Mouse (Mus musculus) kidney, postnatal 10 days (tissue): ENCODE measurements at regions not wholly inside any gene's neighbourhood (a gene's known extent, or its start where the extent isn't known, plus 50 kb on each side); places are given as distances from the start of the nearest gene placed in this dataset.

Experiments used
- DNase-seq: peaks from one replicate; pipeline ENCODE4 v3.0.0; 2021; ENCODE audit warnings: mixed read lengths

DNA sequence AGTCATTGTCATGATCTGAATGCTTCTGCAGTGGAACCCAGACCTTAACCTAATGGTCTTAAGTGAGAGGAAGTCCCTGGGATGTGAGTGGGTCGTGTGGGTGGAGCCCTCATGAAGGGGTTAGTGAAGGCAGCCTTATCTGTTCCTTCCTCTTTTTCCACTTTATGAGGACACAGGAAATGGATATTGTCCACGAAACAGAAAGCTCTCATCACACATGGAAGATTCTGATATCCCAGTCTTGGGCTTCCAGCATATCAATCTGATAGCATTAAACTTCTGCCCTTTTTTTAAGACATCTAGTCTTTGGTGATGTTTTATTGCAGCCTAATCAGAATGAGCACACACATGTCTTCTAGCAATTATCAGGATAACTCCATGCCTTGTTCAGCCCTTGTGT lies 164.0 kb downstream of the Mex3b start:
- DNase-seq: no peak

DNA sequence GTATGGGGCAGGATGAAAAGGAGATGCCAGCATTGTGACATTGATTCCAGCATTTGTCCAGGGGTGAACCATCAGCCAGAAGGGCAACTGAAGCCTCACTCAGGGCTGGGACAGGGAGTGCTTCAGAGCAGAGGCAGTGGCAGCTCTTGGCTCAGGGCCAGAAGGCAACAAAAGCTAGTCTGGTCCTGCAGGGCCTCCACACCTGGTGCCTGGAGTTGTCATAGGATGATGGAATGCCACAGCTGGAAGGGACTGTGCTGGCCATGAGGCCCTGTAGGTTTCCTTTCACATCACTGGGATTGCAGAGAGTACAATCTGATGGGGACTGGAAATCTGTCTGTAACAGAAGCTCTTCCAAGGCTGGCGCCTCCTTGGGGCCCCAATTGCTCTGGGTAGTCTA lies 164.9 kb downstream of the Mex3b start:
- peak; percentile 33 for DNase-seq

DNA sequence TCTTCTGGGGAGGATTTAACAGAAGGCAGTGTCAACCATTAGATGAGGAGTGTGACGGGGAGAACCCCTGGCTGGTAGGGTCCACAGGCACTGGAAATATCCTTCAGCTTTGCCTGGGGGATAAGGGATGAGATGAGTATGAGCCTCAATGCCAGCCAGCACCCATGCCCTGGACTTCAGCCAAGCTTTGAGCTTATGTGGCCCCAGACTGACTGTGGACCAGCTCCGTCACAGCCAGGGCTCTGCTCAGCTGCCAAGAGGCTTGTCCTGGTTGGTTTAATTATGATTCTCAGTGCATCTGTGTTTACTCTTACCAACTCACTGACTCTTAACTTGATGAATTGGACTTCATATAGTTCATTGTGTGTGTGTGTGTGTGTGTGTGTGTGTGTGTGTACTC lies 165.8 kb downstream of the Mex3b start:
- DNase-seq: no peak

DNA sequence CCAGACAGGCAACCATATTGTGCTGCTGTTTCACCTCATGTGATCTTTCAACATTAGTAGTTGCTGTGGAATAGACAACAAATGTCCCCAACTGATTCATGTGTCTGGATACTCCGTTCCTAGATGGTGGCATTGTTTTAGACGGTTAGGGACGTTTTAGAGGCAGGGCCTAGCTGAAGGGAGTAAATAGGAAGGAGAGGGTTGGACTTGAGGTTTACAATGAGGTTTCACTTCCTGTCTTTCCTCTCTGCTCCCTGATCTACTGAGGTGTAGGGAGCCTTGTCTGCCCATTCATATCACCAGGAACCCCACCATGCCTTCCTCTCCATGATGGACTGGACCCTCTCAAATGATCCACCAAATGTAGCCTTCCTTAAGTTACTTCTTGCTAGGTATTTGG lies 168.1 kb downstream of the Mex3b start:
- no peak for DNase-seq

DNA sequence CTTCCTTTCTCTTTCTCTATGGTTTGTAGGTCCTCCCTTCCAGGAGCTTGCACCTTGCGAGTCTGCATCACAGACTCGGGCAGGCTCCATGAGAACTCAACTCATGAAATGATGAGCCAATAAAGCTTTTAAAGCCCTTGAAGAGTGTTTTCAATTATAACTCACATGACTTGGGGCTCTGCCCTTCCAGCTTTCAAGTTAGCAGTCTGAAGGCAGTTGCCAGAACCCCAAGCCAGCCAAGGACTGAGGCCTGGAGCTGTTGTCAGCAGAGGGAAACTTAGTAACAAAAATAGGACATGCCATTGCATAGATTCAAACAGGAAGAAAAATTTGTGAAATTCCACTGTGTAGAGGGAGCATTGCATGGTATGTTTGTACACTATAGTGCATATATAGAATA lies 169.3 kb downstream of the Mex3b start:
- peak; percentile 21 for DNase-seq

DNA sequence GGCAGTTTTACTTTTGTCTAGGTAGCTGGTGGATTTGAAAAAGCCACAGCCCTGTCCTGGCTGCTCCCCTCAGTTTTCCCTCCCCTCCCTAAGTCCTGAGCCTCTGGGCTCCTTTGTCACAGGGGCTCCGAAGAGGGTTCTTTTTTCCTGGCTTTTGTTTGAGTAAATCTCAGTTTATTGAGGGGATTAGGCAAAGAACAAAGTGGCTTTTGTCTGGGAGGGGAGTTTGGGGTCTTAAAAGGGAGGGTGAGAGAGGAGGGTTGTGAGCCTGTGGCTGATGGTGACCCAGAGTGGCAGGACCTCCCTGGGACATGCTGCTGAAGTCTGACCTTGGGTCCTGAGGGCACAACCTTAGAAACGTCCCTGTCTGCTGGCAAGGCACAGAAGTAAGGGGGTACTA lies 170.0 kb downstream of the Mex3b start:
- DNase-seq: no peak

DNA sequence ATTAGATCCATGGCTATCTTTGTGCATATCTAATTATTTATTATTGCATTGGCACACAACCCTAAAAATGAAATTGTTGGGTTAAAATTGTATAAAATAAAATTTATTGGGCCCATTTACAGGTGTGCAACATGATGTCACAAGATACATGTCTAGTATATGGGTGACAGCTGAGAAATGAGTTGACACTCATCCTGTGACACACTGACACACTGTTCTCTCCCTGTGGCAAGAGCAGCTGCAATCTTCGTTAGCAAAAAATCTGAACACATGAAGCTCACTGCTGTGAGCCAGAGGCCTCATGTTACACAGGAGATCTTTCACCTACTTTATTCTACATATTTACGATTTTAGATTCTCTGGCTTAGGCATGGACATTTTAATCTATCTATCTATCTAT lies 170.6 kb downstream of the Mex3b start:
- no peak for DNase-seq

DNA sequence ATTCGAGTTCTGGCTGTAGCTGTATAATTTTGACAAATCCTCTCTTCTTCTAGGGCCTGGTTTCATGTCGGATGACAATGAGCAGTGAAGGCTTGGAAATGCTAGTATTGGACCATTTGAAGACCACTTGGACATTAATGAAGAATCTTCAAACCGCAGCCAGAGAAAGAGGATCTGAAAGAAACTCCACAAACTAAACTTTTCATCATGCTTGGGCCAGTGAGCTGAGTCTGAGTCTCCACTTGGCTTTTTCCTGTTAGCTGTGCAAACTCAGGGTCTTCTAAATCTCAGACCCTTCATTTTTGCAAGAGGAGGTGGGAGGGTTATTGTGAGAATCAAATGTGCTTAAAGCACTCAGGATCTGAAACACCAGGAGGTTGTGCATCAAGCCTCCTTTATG lies 176.6 kb downstream of the Mex3b start:
- DNase-seq: no peak

DNA sequence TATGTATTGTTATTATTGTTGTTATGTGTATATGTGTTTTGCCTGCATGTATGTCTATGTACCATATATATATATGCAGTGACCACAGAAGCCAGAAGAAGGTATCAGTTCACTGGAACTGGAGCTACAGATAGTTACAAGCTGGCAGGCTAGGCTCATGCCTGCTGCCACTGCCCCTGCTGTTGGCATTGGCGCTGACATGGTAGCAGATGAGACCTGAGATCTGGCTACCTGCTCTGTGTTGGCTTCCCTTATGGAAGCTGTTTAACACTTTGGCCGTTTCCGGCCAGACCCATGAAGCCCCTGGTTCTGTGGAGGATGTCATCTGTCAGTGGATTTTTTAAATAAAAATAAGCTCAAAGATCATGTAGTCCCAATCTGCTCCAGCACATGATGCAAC lies 178.1 kb downstream of the Mex3b start:
- no peak for DNase-seq

DNA sequence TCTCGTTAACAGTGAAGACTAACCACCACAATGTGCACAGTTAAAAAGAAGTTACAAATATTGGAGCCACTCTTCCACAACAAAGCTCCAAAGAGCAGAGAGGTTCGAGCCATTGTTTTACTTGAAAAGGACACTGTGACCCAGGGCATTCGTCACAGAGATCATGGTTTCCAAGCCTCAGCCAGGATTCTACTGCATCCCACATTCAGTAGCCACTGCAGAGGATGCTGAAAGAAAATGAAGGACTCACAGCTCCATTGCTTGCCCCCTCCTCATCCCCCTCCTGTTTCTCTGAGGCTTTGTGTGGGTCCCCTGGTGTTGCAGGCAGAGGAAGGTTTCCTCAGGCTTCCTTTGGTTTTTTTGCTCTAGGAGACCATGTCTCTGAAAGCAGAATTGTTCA lies 182.9 kb downstream of the Mex3b start:
- no peak for DNase-seq

DNA sequence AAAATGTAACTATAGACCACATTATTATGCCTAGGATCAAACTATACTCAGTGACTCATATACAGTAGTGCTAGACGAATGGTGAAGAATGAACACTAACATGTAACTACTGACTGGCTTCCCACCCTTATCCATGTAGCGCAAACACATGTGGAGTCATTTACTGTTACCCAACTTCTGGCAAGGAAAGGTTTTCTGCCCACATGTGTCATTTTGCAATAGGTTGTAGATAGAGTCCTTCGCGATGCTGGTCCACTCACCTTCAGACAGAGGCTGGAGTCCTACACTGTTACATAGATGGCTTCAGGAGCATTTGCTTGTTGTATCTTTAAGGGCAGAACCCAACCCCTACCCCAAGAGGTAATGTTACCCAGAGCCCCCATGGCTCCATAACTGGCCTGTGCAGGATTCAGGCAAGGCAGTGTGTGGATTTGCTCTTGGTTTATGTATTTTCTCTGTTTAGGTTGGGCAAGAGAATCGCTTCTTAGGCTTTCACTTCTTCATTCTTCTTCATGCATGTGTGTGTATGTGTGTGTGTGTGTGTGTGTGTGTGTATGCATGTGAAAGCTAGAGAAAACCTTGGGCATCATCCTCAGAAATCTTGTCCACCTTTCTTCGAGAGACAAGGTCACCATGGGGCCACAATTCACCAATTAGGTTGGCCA lies 183.8 kb downstream of the Mex3b start:
- DNase-seq: no peak

DNA sequence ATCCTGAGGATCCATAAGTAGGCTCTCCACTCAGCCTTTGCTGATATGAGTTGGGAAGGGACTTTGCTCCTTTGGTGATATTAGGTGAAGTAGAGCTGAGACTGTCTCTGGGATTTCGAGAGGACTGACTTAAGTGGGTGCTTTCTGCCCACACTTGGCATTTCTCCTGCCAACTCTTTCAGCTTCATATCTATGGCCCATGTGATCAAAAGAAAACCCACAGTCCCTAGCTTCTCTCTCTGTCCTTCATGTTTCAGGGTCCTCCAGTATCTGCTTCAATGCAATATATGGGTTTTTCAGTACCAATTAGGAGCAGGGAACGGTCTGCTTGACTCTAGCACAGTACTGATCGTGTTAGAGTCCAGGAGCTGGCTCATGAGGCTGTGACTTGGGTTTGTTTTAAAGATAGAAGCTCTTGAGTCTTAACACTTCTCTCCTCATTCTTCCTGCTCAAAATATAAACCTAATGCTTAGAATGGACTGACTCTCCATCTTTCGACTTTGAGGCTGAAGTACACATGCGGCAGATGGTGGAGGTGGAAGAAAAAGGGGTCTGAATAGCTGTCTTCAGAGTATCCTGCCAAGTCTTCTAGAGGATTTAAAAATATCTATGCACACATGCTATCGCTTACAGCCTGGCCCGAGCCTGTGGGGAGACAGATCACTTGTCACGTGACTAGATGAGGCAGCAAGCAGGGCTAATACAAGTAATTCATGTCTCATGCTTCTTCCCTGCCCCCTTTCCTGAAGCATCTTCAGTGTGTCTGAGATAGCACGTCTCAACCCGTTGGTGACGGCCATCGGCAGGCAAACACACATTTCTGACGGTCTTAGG lies 189.2 kb downstream of the Mex3b start:
- no peak for DNase-seq

DNA sequence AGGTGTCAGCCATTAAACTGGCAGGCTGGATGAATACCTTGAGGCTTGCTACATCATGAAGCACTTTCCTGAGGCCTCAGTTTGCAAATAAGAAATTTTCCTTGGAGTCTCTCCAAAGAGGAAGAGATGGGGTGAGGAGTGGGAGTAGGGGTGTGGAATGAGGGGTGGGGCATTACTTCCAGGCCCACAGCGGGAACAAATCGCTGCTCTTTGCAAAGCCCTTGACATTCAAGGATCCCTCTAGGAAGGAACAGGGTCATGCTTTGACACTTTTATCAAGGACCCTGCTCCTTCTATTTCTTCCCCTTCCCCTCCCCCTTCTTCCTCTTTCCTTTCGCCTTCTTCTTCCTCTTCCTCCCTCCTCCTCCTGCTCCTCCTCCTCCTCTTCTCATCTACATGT lies 193.2 kb downstream of the Mex3b start:
- no peak for DNase-seq

DNA sequence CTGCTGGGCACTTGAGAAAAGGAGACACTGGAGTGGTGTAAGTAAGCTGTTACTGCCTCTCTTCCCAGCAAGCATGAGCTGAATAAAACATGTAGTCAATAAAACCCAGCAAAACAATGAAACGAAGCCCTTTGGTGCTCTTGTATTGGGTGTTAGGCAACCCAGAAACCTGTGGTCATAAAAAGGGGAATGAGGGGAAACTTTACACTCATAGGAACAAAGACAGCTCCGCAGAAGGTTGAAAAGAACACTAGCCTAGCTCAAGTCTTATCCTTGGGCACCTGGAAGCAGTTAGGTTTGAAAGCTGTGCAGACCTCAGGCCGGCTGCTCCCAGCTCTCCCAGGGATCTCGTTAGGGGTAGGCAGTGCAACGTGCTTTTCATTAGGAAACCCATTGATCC lies 193.6 kb downstream of the Mex3b start:
- DNase-seq: no peak

DNA sequence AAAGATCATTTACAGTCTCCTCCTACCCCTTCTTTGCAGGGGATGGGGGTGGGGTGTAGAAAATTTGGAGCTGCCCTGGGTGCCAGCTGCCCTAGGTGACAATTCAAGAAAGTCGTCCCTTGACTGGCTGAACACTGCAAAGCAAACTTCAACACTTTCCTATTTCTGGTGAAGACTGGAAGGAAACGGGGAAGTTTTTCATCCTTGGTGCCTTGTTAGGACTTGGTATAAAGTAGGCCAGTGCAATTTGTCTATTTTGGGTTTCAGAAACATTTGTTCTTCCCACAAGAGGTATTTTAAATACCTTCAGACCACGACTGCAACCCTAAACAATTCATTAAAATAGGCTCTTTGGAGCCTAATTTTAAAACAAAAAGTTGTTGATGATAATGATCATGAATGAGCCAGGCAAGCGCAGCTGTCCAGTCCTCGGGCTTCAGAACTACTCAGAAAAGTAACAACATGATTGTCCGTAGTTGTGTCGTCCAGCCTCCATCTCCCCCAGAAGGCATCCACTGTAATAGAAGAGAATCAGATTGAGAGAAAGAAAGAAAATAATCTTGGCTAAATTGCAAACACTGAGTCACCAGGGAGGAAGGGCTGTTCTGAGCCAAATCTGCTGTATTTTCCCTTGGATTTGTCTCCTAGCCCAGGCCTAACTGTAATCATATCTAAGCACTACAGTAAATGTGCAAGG lies 194.2 kb downstream of the Mex3b start:
- DNase-seq: no peak

DNA sequence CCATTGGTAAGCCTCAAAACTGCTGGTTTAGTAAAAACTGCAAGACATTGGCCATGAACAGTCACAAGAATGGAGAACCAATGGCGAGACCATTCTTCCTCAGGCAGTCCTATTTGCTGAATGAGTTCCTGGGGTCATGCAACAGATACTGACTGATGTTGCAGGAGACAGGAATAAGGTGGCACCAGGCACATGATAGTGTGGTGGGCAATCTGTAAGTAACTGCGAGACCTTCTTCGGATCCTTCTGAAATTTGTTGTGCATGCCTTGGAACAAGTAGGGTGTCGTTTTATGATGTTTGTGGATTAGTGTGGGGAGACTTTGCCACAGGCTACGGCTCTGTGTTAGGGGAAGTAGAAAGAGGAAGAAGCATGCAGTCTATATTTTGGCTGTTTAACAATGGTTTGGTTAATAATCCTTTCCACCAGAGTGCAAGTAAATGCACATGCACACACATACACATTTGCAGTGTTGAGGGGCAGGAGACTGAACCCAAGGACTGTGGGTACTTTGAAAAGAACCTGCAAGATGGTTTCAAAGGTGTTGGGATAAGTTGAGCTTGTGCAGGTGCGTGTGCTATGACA lies 194.9 kb downstream of the Mex3b start:
- no peak for DNase-seq

DNA sequence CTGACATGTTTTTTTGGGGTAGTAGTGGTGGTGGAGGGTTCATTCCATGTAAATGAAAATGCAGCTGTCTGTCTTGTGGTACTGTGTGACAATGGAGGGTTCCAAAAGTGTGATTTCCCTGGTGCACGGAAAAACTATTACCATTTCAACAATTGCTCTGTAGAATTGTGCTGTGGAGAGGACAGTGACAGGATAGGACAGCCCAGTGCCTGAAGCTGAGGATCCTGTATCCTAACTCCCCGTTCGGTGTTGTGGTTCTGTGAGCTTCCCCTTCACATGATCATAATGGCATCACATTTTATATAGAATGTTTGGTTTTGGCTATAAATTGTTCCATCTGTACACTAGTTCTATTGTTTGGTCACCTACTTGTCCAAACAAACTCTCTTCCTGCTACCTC lies 196.4 kb downstream of the Mex3b start:
- DNase-seq: no peak

DNA sequence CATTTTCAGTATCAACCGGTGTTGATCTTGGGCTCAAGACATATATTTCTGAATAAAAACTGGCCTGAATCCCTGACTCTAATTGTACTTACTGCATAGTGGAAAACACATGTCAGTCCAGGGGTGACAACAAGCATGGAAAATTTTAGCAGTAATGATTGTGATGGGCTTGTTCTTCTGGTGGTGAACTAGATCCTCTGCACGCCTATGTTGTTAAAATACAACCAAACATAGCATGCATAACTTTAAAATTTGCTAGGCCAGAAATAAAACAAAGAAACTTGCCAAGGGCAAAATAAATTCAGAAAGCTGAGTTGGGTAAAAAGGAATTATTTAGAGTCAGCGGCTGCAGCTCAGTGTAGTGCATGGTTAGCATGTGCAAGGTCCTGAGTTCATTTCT lies 198.2 kb downstream of the Mex3b start:
- no peak for DNase-seq

DNA sequence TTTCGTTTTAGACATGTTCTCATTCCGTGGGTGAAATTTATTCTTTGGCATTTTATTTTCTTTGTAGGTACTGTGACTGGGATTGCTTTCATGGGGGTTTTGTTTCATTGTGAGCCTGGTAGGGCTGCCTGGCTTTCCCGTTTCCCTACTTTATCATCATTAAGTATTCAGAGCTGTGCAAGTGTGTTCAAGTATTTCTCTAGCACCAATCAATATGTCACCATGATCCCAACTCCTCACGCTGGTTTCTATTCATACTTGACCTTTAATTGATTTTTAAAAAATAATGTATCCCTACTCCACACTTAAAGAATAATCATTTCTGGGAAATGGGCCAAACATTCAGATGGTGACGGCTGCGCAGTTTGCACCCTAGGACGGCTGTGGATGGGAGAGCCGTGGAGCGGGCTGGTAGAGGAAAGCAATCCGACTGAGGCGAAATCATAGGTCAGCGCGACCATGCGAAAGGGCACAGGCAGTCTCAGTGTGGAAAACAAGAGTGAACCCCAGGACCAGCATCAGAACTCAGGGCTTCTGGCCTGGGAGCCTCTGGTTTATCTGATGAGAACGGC lies 207.4 kb downstream of the Mex3b start:
- DNase-seq: no peak

DNA sequence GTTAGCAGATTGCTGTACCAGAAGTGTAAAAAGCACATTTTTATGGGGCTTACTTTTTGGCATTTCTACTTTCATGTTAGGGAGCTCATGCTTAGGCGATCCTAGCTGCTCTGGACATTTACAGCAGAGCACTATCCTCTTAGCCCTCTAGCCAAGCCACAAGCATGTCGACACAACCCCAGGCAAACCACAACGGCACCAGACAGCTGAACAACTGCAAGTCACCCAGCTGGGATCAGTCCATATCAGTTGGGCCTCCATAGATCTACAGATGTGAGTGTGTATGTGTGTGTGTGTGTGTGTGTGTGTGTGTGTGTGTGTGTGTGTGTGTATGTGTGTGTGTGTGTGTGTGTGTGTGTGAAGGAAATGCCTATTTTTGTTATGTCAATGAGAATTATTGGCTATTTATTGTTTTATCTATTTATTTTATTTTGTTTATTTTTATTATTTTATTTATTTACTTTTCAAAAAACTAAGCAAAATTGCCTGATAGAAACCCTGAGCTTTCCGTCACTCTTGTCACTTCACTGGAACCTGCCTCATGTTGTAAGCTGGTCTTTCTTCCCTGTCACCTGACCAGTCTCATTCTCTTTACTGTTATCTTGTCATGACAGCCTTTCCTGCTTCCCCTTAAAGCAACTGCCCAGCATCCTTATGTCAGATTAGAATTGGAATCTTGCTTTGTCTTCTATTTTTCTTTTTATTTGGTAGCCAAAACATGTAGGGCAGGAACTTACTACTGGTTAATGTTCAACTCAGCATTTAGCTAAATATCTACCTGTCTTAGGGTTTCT lies 208.2 kb downstream of the Mex3b start:
- peak; percentile 19 for DNase-seq

DNA sequence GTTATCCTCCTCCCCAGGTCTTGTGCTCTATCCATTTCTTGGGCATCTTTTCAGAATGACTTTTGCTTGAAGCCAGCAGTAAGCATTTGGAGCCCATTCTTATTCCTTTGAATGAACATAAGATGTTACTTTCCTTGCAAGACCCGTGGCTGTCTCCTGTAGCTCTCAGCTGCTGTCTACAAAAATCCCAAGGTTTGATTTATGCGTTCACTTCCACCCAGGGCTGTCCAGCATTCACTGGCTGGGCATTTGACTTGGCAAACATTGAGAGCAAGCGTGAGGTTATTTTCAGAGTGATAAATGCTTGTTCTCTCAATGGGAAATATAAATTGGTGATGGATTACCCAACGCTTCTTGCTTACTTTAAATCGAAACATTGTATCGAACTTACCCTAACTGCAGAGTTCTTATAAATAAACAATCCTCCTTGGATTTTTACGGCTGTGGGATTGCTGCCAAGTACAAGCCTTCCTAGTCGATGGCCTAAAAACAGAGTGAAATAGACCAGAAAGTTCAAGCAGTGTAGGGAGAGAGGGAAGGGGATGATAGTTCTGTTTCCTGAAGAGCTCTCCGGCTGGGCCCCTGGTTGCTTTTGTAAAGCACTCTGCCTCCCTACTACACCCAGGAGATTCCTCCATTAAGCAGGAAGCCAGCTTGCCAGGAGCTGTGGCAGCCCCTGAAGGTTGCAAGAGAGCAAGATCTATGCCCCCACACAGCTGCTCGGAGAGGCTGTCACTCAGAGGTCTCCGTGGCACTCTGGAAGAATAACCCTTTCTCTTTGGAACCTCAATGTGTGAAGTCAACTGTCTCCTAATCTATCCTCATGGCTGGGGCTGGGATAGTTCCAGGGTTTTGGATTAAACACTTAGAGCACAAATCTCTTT lies 210.1 kb downstream of the Mex3b start:
- peak; percentile 65 for DNase-seq

DNA sequence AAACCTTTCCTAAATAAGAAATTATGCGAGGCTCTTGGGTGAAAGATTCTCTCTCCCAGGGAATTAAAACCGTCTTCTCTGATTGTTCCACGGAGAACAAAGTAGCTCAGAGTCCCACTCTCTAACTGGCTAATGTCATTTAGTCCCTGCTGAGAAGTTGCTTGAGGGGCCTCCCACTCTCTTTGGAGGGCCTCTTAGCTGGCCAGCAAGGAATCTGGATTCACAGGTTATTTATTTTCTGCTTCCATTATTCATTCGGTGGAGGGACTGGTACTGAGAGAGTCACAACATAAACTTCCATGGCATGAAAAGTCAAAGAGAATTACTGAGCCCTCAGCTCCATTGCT lies 210.8 kb downstream of the Mex3b start:
- DNase-seq: no peak
